Mouse (Mus musculus): ENCODE data around the gene Sec14l1.
"Not testable (repeated sequence)": the region's sequence is repeated elsewhere in the genome, so short reads cannot be mapped to it uniquely, and the experiment has no call there.

The Sec14l1 gene

GRCm38 (mm10) chr11:117114592-117115345 is at the start of gene Sec14l1:
Gene Sec14l1 (plus strand): TSS chr11:117115168.
- peak; percentile 98 for DNase-seq (ENCODE audit: low spot score)

- not testable (repeated sequence) for DNase-seq (ENCODE audit: low spot score)
These were observed 49.4 kb upstream of the Sec14l1 start for GRCm38 (mm10) chr11:117065602-117066001.

GRCm38 (mm10) chr11:117066738-117067137 is 48.2 kb upstream of the Sec14l1 start:
- DNase-seq (ENCODE audit: low spot score): no peak

GRCm38 (mm10) chr11:117068332-117068731 is 46.6 kb upstream of the Sec14l1 start:
- no peak for DNase-seq (ENCODE audit: low spot score)

- no peak for DNase-seq (ENCODE audit: low spot score)
These were observed 45.9 kb upstream of the Sec14l1 start for GRCm38 (mm10) chr11:117069027-117069426.

GRCm38 (mm10) chr11:117070711-117071110 is 44.3 kb upstream of the Sec14l1 start:
- DNase-seq (ENCODE audit: low spot score): no peak

- DNase-seq (ENCODE audit: low spot score): peak; percentile 72
These were observed 42.8 kb upstream of the Sec14l1 start for GRCm38 (mm10) chr11:117072128-117072527.

GRCm38 (mm10) chr11:117073426-117073825 is 41.5 kb upstream of the Sec14l1 start:
- DNase-seq (ENCODE audit: low spot score): no peak

- DNase-seq (ENCODE audit: low spot score): peak; percentile 89
These were observed 38.3 kb upstream of the Sec14l1 start for GRCm38 (mm10) chr11:117076576-117077196.

- no peak for DNase-seq (ENCODE audit: low spot score)
These were observed 37.7 kb upstream of the Sec14l1 start for GRCm38 (mm10) chr11:117077227-117077626.

GRCm38 (mm10) chr11:117077902-117078301 is 37.1 kb upstream of the Sec14l1 start:
- DNase-seq (ENCODE audit: low spot score): no peak

- no peak for DNase-seq (ENCODE audit: low spot score)
These were observed 36.2 kb upstream of the Sec14l1 start for GRCm38 (mm10) chr11:117078637-117079240.

GRCm38 (mm10) chr11:117079651-117080190 is 35.2 kb upstream of the Sec14l1 start:
- no peak for DNase-seq (ENCODE audit: low spot score)

GRCm38 (mm10) chr11:117080209-117080608 is 34.8 kb upstream of the Sec14l1 start:
- no peak for DNase-seq (ENCODE audit: low spot score)

GRCm38 (mm10) chr11:117081165-117082064 is 33.6 kb upstream of the Sec14l1 start:
- DNase-seq (ENCODE audit: low spot score): peak; percentile 95

GRCm38 (mm10) chr11:117082353-117082934 is 32.5 kb upstream of the Sec14l1 start:
- no peak for DNase-seq (ENCODE audit: low spot score)

GRCm38 (mm10) chr11:117083052-117083881 is 31.7 kb upstream of the Sec14l1 start:
- DNase-seq (ENCODE audit: low spot score): peak; percentile 87

GRCm38 (mm10) chr11:117083882-117084260 is 31.1 kb upstream of the Sec14l1 start:
- DNase-seq (ENCODE audit: low spot score): not testable (repeated sequence)

GRCm38 (mm10) chr11:117086215-117086614 is 28.8 kb upstream of the Sec14l1 start:
- DNase-seq (ENCODE audit: low spot score): no peak

GRCm38 (mm10) chr11:117087036-117087799 is 27.8 kb upstream of the Sec14l1 start:
- DNase-seq (ENCODE audit: low spot score): no peak
